Mouse (Mus musculus) mesoderm, embryonic 11.5 days (tissue): ENCODE measurements at regions not wholly inside any gene's neighbourhood (a gene's known extent, or its start where the extent isn't known, plus 50 kb on each side); places are given as distances from the start of the nearest gene placed in this dataset.
"Not testable (repeated sequence)": the region's sequence is repeated elsewhere in the genome, so short reads cannot be mapped to it uniquely, and the experiment has no call there.

Experiments
- DNase-seq: peaks from one replicate; pipeline ENCODE4 v3.0.0-alpha.2; 2012; ENCODE audit warnings: low read depth, low spot score

GRCm38 (mm10) chr8:19976461-19976860, 73.3 kb downstream of the Gm31371 start:
- DNase-seq, result not testable (repeated sequence)

GRCm38 (mm10) chr8:19979536-19980345, 76.5 kb downstream of the Gm31371 start:
- DNase-seq, result peak; percentile 87

- not testable (repeated sequence) for DNase-seq
These were observed 77.1 kb downstream of the Gm31371 start for GRCm38 (mm10) chr8:19980346-19980726.

GRCm38 (mm10) chr8:20008106-20008505, 104.9 kb downstream of the Gm31371 start:
- DNase-seq, result not testable (repeated sequence)

GRCm38 (mm10) chr8:20010947-20011346, 107.8 kb downstream of the Gm31371 start:
- peak; percentile 11 for DNase-seq

GRCm38 (mm10) chr8:20013278-20013677, 110.1 kb downstream of the Gm31371 start:
- not testable (repeated sequence) for DNase-seq

GRCm38 (mm10) chr8:20014451-20015130, 111.4 kb downstream of the Gm31371 start:
- DNase-seq, result not testable (repeated sequence)

GRCm38 (mm10) chr8:20015411-20016081, 112.4 kb downstream of the Gm31371 start:
- not testable (repeated sequence) for DNase-seq

- not testable (repeated sequence) for DNase-seq
These were observed 113.1 kb downstream of the Gm31371 start for GRCm38 (mm10) chr8:20016082-20016840.

- not testable (repeated sequence) for DNase-seq
These were observed 122.3 kb downstream of the Gm31371 start for GRCm38 (mm10) chr8:20025521-20025920.

- DNase-seq, result not testable (repeated sequence)
These were observed 124.8 kb downstream of the Gm31371 start for GRCm38 (mm10) chr8:20027956-20028355.

GRCm38 (mm10) chr8:20030131-20030530, 126.9 kb downstream of the Gm31371 start:
- DNase-seq, result not testable (repeated sequence)

GRCm38 (mm10) chr8:20057626-20058025, 154.4 kb downstream of the Gm31371 start:
- not testable (repeated sequence) for DNase-seq

- DNase-seq, result not testable (repeated sequence)
These were observed 194.9 kb downstream of the Gm31371 start for GRCm38 (mm10) chr8:20098121-20098520.

GRCm38 (mm10) chr8:20100241-20100640, 197.0 kb downstream of the Gm31371 start:
- DNase-seq, result not testable (repeated sequence)

- not testable (repeated sequence) for DNase-seq
These were observed 199.2 kb downstream of the Gm31371 start for GRCm38 (mm10) chr8:20102374-20102773.

- not testable (repeated sequence) for DNase-seq
These were observed 204.0 kb downstream of the Gm31371 start for GRCm38 (mm10) chr8:20107154-20107553.

GRCm38 (mm10) chr8:20116785-20117184, 213.6 kb downstream of the Gm31371 start:
- DNase-seq, result not testable (repeated sequence)

- not testable (repeated sequence) for DNase-seq
These were observed 216.4 kb downstream of the Gm31371 start for GRCm38 (mm10) chr8:20119581-20119980.

GRCm38 (mm10) chr8:20120186-20120585, 217.0 kb downstream of the Gm31371 start:
- not testable (repeated sequence) for DNase-seq

GRCm38 (mm10) chr8:20121391-20121909, 218.3 kb downstream of the Gm31371 start:
- DNase-seq, result not testable (repeated sequence)
